Mouse (Mus musculus) heart, embryonic 11.5 days (tissue): ENCODE measurements around the gene Clcnka. TPM values are rescaled to one million over a fixed set of nuclear protein-coding genes. Genes with fewer than 3 reads are reported as not detected.

Source experiments
- ATAC-seq: fragments of 200-750 bp; cut with Nextera tagmentation; replicated peaks from 2 replicates; pipeline ENCODE4 v1.8.0; 2017; ENCODE audit warnings: moderate library complexity; ENCODE audit not compliant: insufficient number of reproducible peaks, low FRiP score, low TSS enrichment
- H3K27ac ChIP-seq: fragments of 300-500 bp; sonication (generic); 2 replicates; pipeline ENCODE4 v1.5.1; 2014; ENCODE audit warnings: mild to moderate bottlenecking, low read depth, low read length
- H3K27me3 ChIP-seq: fragments of 300-500 bp; sonication (generic); 2 replicates; pipeline ENCODE4 v1.6.1; 2014; ENCODE audit warnings: mild to moderate bottlenecking, low read length, mixed read lengths; ENCODE audit not compliant: control insufficient read depth, insufficient read depth
- H3K36me3 ChIP-seq: fragments of 300-500 bp; sonication (generic); 2 replicates; pipeline ENCODE4 v1.6.1; 2014; ENCODE audit warnings: mild to moderate bottlenecking, low read length, moderate library complexity, mixed read lengths; ENCODE audit not compliant: control insufficient read depth, insufficient read depth
- H3K4me1 ChIP-seq: fragments of 300-500 bp; sonication (generic); 2 replicates; pipeline ENCODE4 v1.6.1; 2014; ENCODE audit warnings: low read length; ENCODE audit not compliant: control insufficient read depth, insufficient read depth
- H3K4me2 ChIP-seq: fragments of 300-500 bp; sonication (generic); 2 replicates; pipeline ENCODE4 v1.6.1; 2014; ENCODE audit warnings: mild to moderate bottlenecking, moderate library complexity
- H3K4me3 ChIP-seq: fragments of 300-500 bp; sonication (generic); 2 replicates; pipeline ENCODE4 v1.5.1; 2014; ENCODE audit warnings: low read depth, low read length
- H3K9ac ChIP-seq: fragments of 300-500 bp; sonication (generic); 2 replicates; pipeline ENCODE4 v1.6.1; 2014; ENCODE audit warnings: mild to moderate bottlenecking, low read depth, low read length, moderate library complexity
- H3K9me3 ChIP-seq: fragments of 300-500 bp; sonication (generic); replicated peaks from 2 replicates; pipeline ENCODE4 v1.6.1; 2016; ENCODE audit warnings: low read length; ENCODE audit not compliant: control insufficient read depth
- WGBS: fragments of 180-500 bp; shearing (Covaris S2); extraction: QIAGEN DNeasy Blood & Tissue Kit; methylation state at CpG from one replicate; pipeline ENCODE4 v1.1.7; 2014; ENCODE audit not compliant: insufficient replicate concordance; 5-methylcytosine and 5-hydroxymethylcytosine counted together
- microRNA-seq: library from miRNA; unstranded; fragments of <30 nt; microRNA quantifications from one replicate; pipeline ENCODE4, GENCODE M21; 2016; ENCODE audit warnings: borderline number of aligned reads
- polyA plus RNA-seq: library from polyadenylated mRNA; unstranded; fragments of >200 nt; fragmentation: Nextera tagmentation; extraction: Ambion mirVana; gene quantifications from 2 replicates; pipeline ENCODE4 v1.2.1, GENCODE M21; 2014

Gene Clcnka
- polyA plus RNA-seq, 1 experiment from 2014 or later, result 0.14 TPM

DNA sequence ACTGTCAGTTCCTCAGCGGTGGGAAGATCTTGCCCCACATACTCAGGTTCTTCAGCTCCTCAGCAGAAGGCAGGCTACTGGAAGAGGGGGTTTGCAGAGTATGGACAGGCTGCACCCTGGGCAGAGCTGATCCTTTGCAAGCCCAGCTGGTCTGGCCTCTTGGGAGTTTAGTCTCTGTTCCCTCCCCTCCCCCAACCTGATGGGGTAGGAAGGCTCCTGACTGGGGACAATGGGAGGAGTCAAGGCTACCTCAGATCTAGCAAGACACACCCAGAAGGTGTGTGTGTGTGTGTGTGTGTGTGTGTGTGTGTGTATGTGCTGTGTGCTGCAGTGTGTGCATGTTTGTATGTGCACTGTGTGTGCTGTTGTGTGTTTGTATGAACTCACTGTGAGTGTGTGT, 59.7 kb downstream of the Clcnka start:
- Histone ChIP-seq H3K9me3 (no peaks in the 10 kb centered on the region), H3K36me3 (no peaks in the 10 kb centered on the region), H3K27ac (no peak overlapping the region), H3K4me1 (peaks cover 29% of the 10 kb centered on the region), H3K4me3 (no peak overlapping the region), H3K4me2 (no peak overlapping the region), H3K27me3 (no peaks in the 10 kb centered on the region), H3K9ac (no peak overlapping the region)
- 20% methylated on average over 1 of the region's 1 CpGs for WGBS
- no peak for ATAC-seq

DNA sequence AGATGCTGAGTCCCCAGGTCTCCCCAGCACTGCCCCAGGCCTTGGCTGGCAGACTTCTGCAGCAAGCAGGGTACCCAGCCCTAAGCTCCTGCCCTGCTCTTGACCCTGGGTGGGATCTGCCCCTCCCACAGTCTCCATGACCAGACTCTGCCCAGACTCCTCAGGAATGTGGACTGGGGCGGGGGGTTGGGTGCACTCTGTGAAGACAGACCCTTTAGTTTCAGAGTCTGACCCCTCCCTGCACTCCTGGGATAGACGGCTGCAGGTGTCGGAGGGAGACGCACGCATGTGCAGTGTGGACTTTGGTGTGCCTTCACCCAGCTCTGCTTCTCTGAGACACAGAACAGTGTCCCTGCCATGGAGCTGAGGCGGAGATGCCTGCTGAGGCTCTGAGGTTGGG, 60.5 kb downstream of the Clcnka start:
- no peaks in the 10 kb centered on the region for H3K9me3 ChIP-seq
- peak overlapping the region; percentile 15; the same call in 1 of the 2 replicates for H3K4me2 ChIP-seq
- H3K9ac ChIP-seq, result peak overlapping the region; percentile 29
- H3K4me1 ChIP-seq, result peaks cover 29% of the 10 kb centered on the region
- 22% methylated on average over 6 of the region's 6 CpGs for WGBS
- H3K4me3 ChIP-seq, result no peak overlapping the region
- H3K27me3 ChIP-seq, result no peaks in the 10 kb centered on the region
- ATAC-seq, result no peak; the same call in 1 of the 2 replicates
- peak overlapping the region; percentile 46; the same call in 1 of the 2 replicates for H3K27ac ChIP-seq
- H3K36me3 ChIP-seq, result no peaks in the 10 kb centered on the region

DNA sequence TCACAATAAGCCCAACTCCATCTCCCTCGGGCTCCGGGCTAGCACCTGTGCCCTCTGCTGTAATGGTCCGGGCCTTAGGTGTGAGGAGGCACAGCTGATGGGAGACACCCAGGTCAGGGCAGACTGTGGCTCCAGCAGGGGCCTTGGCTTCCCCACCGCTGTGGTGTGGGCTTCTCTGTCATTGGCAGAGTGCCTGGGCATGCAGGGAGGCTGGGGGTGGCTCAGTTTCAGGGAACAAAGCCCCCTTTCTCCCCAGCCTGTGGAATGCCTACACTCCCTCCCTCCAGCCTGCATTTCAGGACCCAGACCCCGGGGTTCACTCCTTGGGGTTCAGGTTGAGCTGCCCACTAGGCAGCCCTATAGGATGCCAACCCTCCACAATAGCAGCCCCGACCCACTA, 62.3 kb downstream of the Clcnka start:
- Histone ChIP-seq H3K4me2 (no peak overlapping the region), H3K4me1 (peaks cover 29% of the 10 kb centered on the region), H3K4me3 (no peak overlapping the region), H3K9me3 (no peaks in the 10 kb centered on the region), H3K36me3 (no peaks in the 10 kb centered on the region), H3K9ac (no peak overlapping the region), H3K27ac (no peak overlapping the region), H3K27me3 (no peaks in the 10 kb centered on the region)
- 66% methylated on average over 6 of the region's 6 CpGs for WGBS
- no peak for ATAC-seq

DNA sequence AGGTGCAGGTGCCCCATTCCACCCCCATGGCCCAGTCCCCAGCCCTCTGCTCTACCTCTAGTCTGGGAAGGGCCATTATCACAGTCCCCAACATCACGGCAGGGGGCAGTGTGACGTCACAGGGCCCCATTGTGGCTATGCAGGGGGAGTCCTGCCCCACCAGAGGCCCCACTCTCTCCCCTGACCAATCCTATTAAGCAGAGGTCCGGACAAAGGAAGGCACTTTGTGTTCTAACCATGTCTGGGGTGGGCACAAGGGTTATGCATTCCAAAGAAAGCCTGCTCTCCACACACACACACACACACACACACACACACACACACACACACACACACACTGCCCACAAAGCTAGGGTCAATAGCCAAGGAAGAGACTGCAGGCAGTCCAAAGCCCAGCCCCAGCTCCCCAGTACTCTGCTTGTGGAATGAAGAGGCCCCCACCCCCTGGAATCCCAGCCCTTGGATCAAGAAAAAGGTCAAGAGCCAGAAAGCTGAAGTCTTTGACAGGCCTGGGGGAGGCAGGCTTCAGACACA, 63.2 kb downstream of the Clcnka start:
- H3K27ac ChIP-seq, result peak overlapping the region; percentile 16; the same call in 1 of the 2 replicates
- H3K9me3 ChIP-seq, result no peaks in the 10 kb centered on the region
- H3K4me1 ChIP-seq, result peaks cover 29% of the 10 kb centered on the region
- no peaks in the 10 kb centered on the region for H3K36me3 ChIP-seq
- H3K27me3 ChIP-seq, result no peaks in the 10 kb centered on the region
- WGBS, result 23% methylated on average over 3 of the region's 3 CpGs
- no peak overlapping the region for H3K4me3 ChIP-seq
- 0 out of 2 replicates have a peak overlapping the region, but pooled peaks have one; percentile 24 for H3K9ac ChIP-seq
- no peak; the same call in 1 of the 2 replicates for ATAC-seq
- no peak overlapping the region for H3K4me2 ChIP-seq

DNA sequence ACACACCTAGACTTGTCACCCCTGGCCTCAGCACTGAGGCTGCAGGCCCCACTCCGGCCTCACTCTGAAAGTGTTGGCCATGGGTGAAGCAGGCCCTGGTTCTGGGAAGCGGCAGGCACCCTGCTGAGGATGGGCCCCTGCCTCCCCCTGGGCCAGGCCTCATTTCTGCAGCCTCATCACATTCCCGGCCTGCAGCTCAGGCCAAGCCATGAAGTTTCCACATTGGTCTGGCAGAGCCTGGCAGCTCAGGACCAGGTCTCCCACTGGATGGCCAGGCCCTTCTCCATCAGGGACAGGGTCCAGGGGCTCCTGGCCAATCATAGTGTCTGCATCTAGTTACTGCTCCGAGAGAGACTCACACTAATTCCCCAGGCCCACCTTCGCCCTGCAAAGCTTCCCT, 63.8 kb downstream of the Clcnka start:
- no peaks in the 10 kb centered on the region for H3K9me3 ChIP-seq
- no peak overlapping the region for H3K4me3 ChIP-seq
- peaks cover 29% of the 10 kb centered on the region for H3K4me1 ChIP-seq
- H3K36me3 ChIP-seq, result no peaks in the 10 kb centered on the region
- no peak overlapping the region for H3K4me2 ChIP-seq
- no peak overlapping the region for H3K27ac ChIP-seq
- ATAC-seq, result no peak
- H3K9ac ChIP-seq, result 0 out of 2 replicates have a peak overlapping the region, but pooled peaks have one; percentile 43
- 50% methylated on average over 5 of the region's 5 CpGs for WGBS
- no peaks in the 10 kb centered on the region for H3K27me3 ChIP-seq

Small RNAs within 50 kb of the gene (microRNA-seq; reads per million reads assigned to microRNA genes)
- not detected for gene Gm25690

Other genes starting within 250 kb of the Clcnka start
- gene Rsg1, start 184.8 kb downstream of the Clcnka start, polyA plus RNA-seq, result 2.0 and 2.4 TPM in 2 replicates
- 1.2 and 1.3 TPM in 2 replicates for gene Arhgef19, start 159.2 kb downstream of the Clcnka start, polyA plus RNA-seq
- gene Epha2, start 97.5 kb downstream of the Clcnka start, polyA plus RNA-seq, result 3.1 and 3.6 TPM in 2 replicates
- 1.00 and 1.0 TPM in 2 replicates for gene Fam131c, start 30.5 kb downstream of the Clcnka start, polyA plus RNA-seq
- 0.90 and 1.0 TPM in 2 replicates for gene Clcnkb, start 17.3 kb upstream of the Clcnka start, polyA plus RNA-seq
- gene Hspb7, start 22.1 kb upstream of the Clcnka start, polyA plus RNA-seq, result 155 and 275 TPM in 2 replicates
- gene Srarp, start 37.4 kb upstream of the Clcnka start, polyA plus RNA-seq, result not detected in 2 replicates
- gene Zbtb17, start 45.9 kb upstream of the Clcnka start, polyA plus RNA-seq, result 19.1 and 21.3 TPM in 2 replicates
- 7.5 TPM in 2 replicates for gene Spen, start 139.9 kb upstream of the Clcnka start, polyA plus RNA-seq
- 53.9 and 64.0 TPM in 2 replicates for gene Fblim1, start 207.4 kb upstream of the Clcnka start, polyA plus RNA-seq
- 0.17 and 0.30 TPM in 2 replicates for gene Tmem82, start 219.9 kb upstream of the Clcnka start, polyA plus RNA-seq
- not detected in 2 replicates for gene Slc25a34, start 225.1 kb upstream of the Clcnka start, polyA plus RNA-seq